Mouse (Mus musculus) myocyte (in vitro differentiated cells): ENCODE results near the gene Csk. TPM values are rescaled to one million over a fixed set of nuclear protein-coding genes. Genes with fewer than 3 reads are reported as not detected.

Experiments
- H3K27me3 ChIP-seq: one replicate; pipeline ENCODE4 v1.6.1; 2011; ENCODE audit not compliant: control insufficient read depth, insufficient read depth, insufficient read length
- H3K36me3 ChIP-seq: one replicate; pipeline ENCODE4 v1.6.1; 2011; ENCODE audit not compliant: control insufficient read depth, insufficient read depth
- H3K4me2 ChIP-seq: one replicate; pipeline ENCODE4 v1.6.1; 2011; ENCODE audit warnings: low read depth, control low read depth
- H3K4me3 ChIP-seq: one replicate; pipeline ENCODE4 v1.5.1; 2011; ENCODE audit warnings: mild to moderate bottlenecking, control low read depth, moderate library complexity
- H3K79me2 ChIP-seq: one replicate; pipeline ENCODE4 v1.6.1; 2011; ENCODE audit not compliant: control insufficient read depth, insufficient read depth
- H3ac ChIP-seq: one replicate; pipeline ENCODE4 v1.6.1; 2011; ENCODE audit not compliant: control insufficient read depth, insufficient read length
- CEBPB ChIP-seq: IDR thresholded peaks from 2 replicates; pipeline ENCODE4 v1.6.1; 2011; ENCODE audit warnings: mild to moderate bottlenecking, moderate library complexity; ENCODE audit not compliant: poor library complexity, insufficient read depth, severe bottlenecking
- E2F4 ChIP-seq: IDR thresholded peaks from one replicate; pipeline ENCODE4 v1.6.1; 2011; ENCODE audit warnings: mild to moderate bottlenecking, control low read depth, moderate library complexity; ENCODE audit not compliant: insufficient read depth
- MAX ChIP-seq: IDR thresholded peaks from one replicate; pipeline ENCODE4 v1.6.1; 2011; ENCODE audit warnings: low read depth, mild to moderate bottlenecking, control low read depth
- MYOD1 ChIP-seq, 3 experiments: IDR thresholded peaks; one replicate each; pipeline ENCODE4 v1.6.1; 2011; ENCODE audit warnings: control low read depth in 2 of 3, low read depth in 2 of 3, mild to moderate bottlenecking in 2 of 3, moderate library complexity in 1 of 3; ENCODE audit not compliant: insufficient read length in 2 of 3, control insufficient read depth in 1 of 3
- MYOG ChIP-seq, 3 experiments: IDR thresholded peaks; one replicate each; pipeline ENCODE4 v1.6.1; 2011; ENCODE audit warnings: control low read depth in 2 of 3, low read depth in 2 of 3, mild to moderate bottlenecking in 2 of 3; ENCODE audit not compliant: insufficient read length in 2 of 3, control insufficient read depth in 1 of 3, insufficient read depth in 1 of 3
- POLR2A ChIP-seq: IDR thresholded peaks from one replicate; pipeline ENCODE4 v1.6.1; 2011; ENCODE audit warnings: low read depth, mild to moderate bottlenecking, control low read depth, moderate library complexity; ENCODE audit not compliant: insufficient read length
- POLR2AphosphoS2 ChIP-seq: IDR thresholded peaks from one replicate; pipeline ENCODE4 v1.6.1; 2011; ENCODE audit warnings: low read depth, control low read depth; ENCODE audit not compliant: insufficient read length
- REST ChIP-seq: IDR thresholded peaks from one replicate; pipeline ENCODE4 v1.6.1; 2011; ENCODE audit warnings: mild to moderate bottlenecking, control low read depth, moderate library complexity; ENCODE audit not compliant: insufficient read depth, insufficient read length
- TCF12 ChIP-seq: IDR thresholded peaks from one replicate; pipeline ENCODE4 v1.6.1; 2011; ENCODE audit warnings: mild to moderate bottlenecking, control low read depth; ENCODE audit not compliant: poor library complexity, insufficient read depth, severe bottlenecking
- TCF3 ChIP-seq: IDR thresholded peaks from one replicate; pipeline ENCODE4 v1.6.1; 2011; ENCODE audit warnings: low read depth, control low read depth; ENCODE audit not compliant: insufficient read length
- USF1 ChIP-seq: IDR thresholded peaks from one replicate; pipeline ENCODE4 v1.6.1; 2011; ENCODE audit warnings: low read depth, mild to moderate bottlenecking, control low read depth, moderate library complexity
- polyA plus RNA-seq: library from polyadenylated mRNA; unstranded; fragments of >200 nt; fragmentation: generic; extraction: Trizol; gene quantifications from one replicate; pipeline ENCODE4 v1.2.1, GENCODE M21; 2012; ENCODE audit warnings: missing spikeins

Csk gene
- polyA plus RNA-seq, 1 experiment: 76.7 TPM

- H3K4me2 ChIP-seq: no peak overlapping the region
- no peaks in the 10 kb centered on the region for H3K27me3 ChIP-seq
- H3K79me2 ChIP-seq: peaks cover 22% of the 10 kb centered on the region
- H3ac ChIP-seq: no peak overlapping the region
- H3K36me3 ChIP-seq: peaks cover 15% of the 10 kb centered on the region
- no peak overlapping the region for H3K4me3 ChIP-seq
- no peak for TF ChIP-seq USF1
- TF ChIP-seq CEBPB: no peak
- no peak for TF ChIP-seq TCF12
Measured at GRCm38 (mm10) chr9:57629118-57629874, 24.1 kb downstream of the Csk start.

- Histone ChIP-seq H3K27me3 (no peaks in the 10 kb centered on the region), H3K79me2 (peaks cover 18% of the 10 kb centered on the region), H3K36me3 (peaks cover 15% of the 10 kb centered on the region), H3K4me2 (no peak overlapping the region), H3ac (no peak overlapping the region), H3K4me3 (no peak overlapping the region)
- TF ChIP-seq MYOD1 (IDR thresholded peaks at IDR 0.05; ENCODE audit: control insufficient read depth in 1 of 3, insufficient read length in 2 of 3, low read depth in 2 of 3): no peak
- TF ChIP-seq MAX: no peak
- TF ChIP-seq CEBPB: no peak
Measured at GRCm38 (mm10) chr9:57628717-57629116, 24.7 kb downstream of the Csk start.

GRCm38 (mm10) chr9:57627892-57628291 lies 25.5 kb downstream of the Csk start:
- Histone ChIP-seq H3K27me3 (no peaks in the 10 kb centered on the region), H3K79me2 (peaks cover 14% of the 10 kb centered on the region), H3K36me3 (peaks cover 15% of the 10 kb centered on the region), H3K4me3 (no peak overlapping the region), H3ac (no peak overlapping the region), H3K4me2 (no peak overlapping the region)
- TF ChIP-seq REST: no peak

GRCm38 (mm10) chr9:57627191-57627590 lies 26.2 kb downstream of the Csk start:
- Histone ChIP-seq H3K4me3 (no peak overlapping the region), H3K27me3 (no peaks in the 10 kb centered on the region), H3ac (no peak overlapping the region), H3K4me2 (no peak overlapping the region), H3K79me2 (peaks cover 7% of the 10 kb centered on the region), H3K36me3 (peaks cover 15% of the 10 kb centered on the region)
- no peak for TF ChIP-seq MAX
- no peak for TF ChIP-seq TCF3

- no peak overlapping the region for H3ac ChIP-seq
- peak; percentile 38 for TF ChIP-seq POLR2A
- TF ChIP-seq MAX: no peak
- TF ChIP-seq TCF3: no peak
- TF ChIP-seq MYOD1 (IDR thresholded peaks at IDR 0.05; ENCODE audit: control insufficient read depth in 1 of 3, insufficient read length in 2 of 3, low read depth in 2 of 3): peak in 1 of 3 experiments; percentile 5
- TF ChIP-seq E2F4: no peak
- peak; percentile 29 for TF ChIP-seq TCF12
- peak in 1 of 3 experiments; percentile 62 for TF ChIP-seq MYOG (IDR thresholded peaks at IDR 0.05; ENCODE audit: control insufficient read depth in 1 of 3, insufficient read depth in 1 of 3, insufficient read length in 2 of 3, low read depth in 2 of 3)
- peak overlapping the region; percentile 52 for H3K4me2 ChIP-seq
- no peak overlapping the region for H3K4me3 ChIP-seq
- peaks cover 15% of the 10 kb centered on the region for H3K36me3 ChIP-seq
- H3K79me2 ChIP-seq: no peaks in the 10 kb centered on the region
- no peaks in the 10 kb centered on the region for H3K27me3 ChIP-seq
Measured at GRCm38 (mm10) chr9:57625674-57626500, 27.5 kb downstream of the Csk start.

- H3K4me2 ChIP-seq: no peak overlapping the region
Measured at GRCm38 (mm10) chr9:57624295-57624694, 29.1 kb downstream of the Csk start.

More at GRCm38 (mm10) chr9:57624295-57624694, 29.1 kb downstream of the Csk start:
- TF ChIP-seq POLR2A (no peak), TCF12 (no peak), POLR2AphosphoS2 (peak; percentile 33), MAX (no peak), MYOG (IDR thresholded peaks at IDR 0.05; ENCODE audit: control insufficient read depth in 1 of 3, insufficient read depth in 1 of 3, insufficient read length in 2 of 3, low read depth in 2 of 3) (no peak), MYOD1 (IDR thresholded peaks at IDR 0.05; ENCODE audit: control insufficient read depth in 1 of 3, insufficient read length in 2 of 3, low read depth in 2 of 3) (no peak), CEBPB (no peak), USF1 (no peak)
- H3K36me3 ChIP-seq: peaks cover 8% of the 10 kb centered on the region
- H3K79me2 ChIP-seq: no peaks in the 10 kb centered on the region
- H3K4me3 ChIP-seq: no peak overlapping the region
- no peak overlapping the region for H3ac ChIP-seq
- no peaks in the 10 kb centered on the region for H3K27me3 ChIP-seq
